Mouse (Mus musculus): Measurements from ENCODE around the gene Sp4. TPM values are rescaled to one million over a fixed set of nuclear protein-coding genes. Genes with fewer than 3 reads are reported as not detected.

Sp4 gene
- polyA plus RNA-seq, 1 experiment: 2.1 TPM

DNA sequence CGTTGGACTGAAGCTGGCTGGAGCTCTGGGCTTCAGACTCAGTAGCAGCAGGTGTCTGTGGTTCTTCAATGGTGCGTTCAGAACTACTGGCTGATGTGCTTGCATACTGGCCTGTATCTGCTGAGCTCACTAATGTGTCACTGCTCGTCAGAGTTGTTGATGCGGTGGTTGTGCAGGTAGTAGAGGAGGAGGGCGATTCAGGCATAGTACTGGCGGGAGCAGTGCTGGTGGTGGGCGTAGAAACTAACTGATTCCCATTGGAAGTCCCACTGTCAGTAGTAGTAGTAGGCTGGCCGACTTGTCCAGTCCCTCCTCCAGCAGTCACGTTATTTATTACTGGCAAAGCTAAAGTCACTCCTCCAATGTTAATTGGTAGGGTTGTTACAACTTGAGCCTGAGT lies 2.1 kb downstream of the Sp4 start:
- Histone ChIP-seq H3K4me1 (ENCODE audit: control insufficient read depth, insufficient read depth, insufficient read length, low read length) (no peaks in the 10 kb centered on the region), H3K4me3 (ENCODE audit: insufficient read depth, low read depth, low read length) (no peak overlapping the region), H3K27ac (replicated peaks; ENCODE audit: low read depth, low read length) (no peak overlapping the region)

DNA sequence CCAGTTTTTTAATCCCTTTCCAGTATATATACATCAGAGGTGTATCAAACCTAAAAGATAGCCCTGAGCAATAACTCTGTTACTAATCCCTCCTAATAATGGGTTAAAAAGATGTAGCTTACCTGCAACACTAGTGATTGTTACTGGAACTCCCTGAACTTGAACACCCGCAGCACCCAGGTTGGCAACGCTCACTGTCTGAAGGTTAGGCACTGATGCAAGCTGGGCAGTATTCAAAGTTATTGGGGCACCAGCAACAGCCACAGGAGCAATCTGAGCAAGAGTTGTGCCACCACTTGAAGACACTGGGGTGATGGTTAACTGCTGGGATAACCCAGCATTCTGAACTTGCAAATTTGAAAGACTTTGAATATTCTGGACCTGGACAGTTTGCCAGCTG lies 2.7 kb downstream of the Sp4 start:
- Histone ChIP-seq H3K4me1 (ENCODE audit: control insufficient read depth, insufficient read depth, insufficient read length, low read length) (no peaks in the 10 kb centered on the region), H3K4me3 (ENCODE audit: insufficient read depth, low read depth, low read length) (no peak overlapping the region), H3K27ac (replicated peaks; ENCODE audit: low read depth, low read length) (no peak overlapping the region)

DNA sequence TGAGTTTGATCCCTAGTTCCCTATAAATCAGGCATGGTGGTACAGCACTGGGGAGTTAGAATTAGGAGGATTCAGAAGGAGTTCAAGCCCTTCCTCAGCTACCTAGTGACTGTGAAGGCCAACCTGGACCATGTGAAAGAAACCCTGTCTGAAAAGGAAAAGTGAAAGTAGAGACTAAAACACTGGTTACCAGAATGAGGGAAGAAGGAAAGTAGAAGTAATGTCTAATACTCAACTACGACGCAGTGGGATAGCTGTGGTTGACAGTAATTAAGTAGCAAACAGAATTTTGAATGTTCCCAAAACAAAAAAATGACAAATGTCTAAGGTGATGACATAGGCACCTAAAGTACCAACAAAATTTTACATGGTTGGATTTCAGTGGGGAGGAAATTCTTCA lies 5.0 kb downstream of the Sp4 start:
- H3K4me3 ChIP-seq (ENCODE audit: insufficient read depth, low read depth, low read length): no peak overlapping the region
- no peaks in the 10 kb centered on the region for H3K4me1 ChIP-seq (ENCODE audit: control insufficient read depth, insufficient read depth, insufficient read length, low read length)
- H3K27ac ChIP-seq (replicated peaks; ENCODE audit: low read depth, low read length): no peak overlapping the region

DNA sequence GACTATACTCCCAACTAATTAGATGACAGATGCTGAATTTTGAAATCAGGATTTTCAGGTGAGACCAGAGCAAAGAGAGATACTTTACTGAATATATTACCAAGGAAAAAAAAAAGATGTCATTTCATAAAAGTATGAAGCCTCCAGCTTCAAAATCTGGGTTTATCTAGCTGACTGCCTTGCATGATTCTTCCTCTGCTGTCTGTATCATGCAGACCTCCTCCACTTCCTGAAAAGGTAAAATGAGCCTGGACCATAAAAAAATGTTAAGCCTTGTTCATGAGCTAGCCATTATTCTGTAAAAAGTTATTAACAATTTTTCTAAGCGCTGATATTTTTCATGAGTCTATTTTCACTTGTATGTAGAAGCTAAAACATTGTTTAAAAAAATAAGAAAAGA lies 5.4 kb downstream of the Sp4 start:
- H3K4me1 ChIP-seq (ENCODE audit: control insufficient read depth, insufficient read depth, insufficient read length, low read length): no peaks in the 10 kb centered on the region
- H3K27ac ChIP-seq (replicated peaks; ENCODE audit: low read depth, low read length): no peak overlapping the region
- H3K4me3 ChIP-seq (ENCODE audit: insufficient read depth, low read depth, low read length): no peak overlapping the region

DNA sequence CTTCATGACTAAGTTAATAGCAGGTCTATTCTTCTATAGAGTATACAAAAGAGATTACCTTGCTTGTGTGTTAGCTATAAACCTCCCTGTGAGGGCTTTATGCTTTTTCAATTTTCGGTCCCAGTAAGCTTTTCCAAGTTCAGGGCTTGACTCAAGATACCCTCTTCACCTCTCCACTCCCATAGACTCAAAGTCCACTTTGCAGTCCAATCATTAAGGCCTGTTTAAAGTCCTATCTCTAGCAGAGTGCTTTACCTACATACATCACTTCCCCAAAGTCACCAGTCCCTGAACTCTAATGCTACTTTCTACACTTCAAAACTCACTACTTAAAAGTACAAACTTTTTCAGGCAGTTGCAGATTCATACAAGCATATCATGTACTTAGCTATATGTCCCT lies 12.3 kb downstream of the Sp4 start:
- no peaks in the 10 kb centered on the region for H3K4me1 ChIP-seq (ENCODE audit: control insufficient read depth, insufficient read depth, insufficient read length, low read length)
- H3K4me3 ChIP-seq (ENCODE audit: insufficient read depth, low read depth, low read length): no peak overlapping the region
- no peak overlapping the region for H3K27ac ChIP-seq (replicated peaks; ENCODE audit: low read depth, low read length)

DNA sequence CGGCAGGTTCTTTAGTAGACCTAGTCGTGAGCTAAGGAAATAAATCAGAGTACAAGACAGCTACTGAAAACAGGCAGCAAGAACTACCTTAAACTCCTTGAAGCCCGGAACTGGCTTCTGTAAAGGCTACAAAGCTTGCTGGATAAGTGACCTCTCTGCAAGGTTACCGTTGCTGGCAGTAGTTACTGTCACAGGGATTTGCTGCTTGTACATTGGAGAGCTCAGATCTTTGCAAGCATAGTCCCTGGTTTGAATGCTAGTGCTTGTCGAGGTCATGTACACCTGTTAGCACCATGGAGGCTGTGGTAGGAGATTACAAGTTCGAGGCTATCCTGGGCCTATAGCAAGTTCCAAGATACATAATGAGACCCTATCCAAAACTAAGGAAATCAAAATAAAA lies 16.1 kb downstream of the Sp4 start:
- H3K4me1 ChIP-seq (ENCODE audit: control insufficient read depth, insufficient read depth, insufficient read length, low read length): peaks cover 3% of the 10 kb centered on the region; the same call in 1 of the 2 replicates
- no peak overlapping the region for H3K27ac ChIP-seq (replicated peaks; ENCODE audit: low read depth, low read length)
- no peak overlapping the region for H3K4me3 ChIP-seq (ENCODE audit: insufficient read depth, low read depth, low read length)

DNA sequence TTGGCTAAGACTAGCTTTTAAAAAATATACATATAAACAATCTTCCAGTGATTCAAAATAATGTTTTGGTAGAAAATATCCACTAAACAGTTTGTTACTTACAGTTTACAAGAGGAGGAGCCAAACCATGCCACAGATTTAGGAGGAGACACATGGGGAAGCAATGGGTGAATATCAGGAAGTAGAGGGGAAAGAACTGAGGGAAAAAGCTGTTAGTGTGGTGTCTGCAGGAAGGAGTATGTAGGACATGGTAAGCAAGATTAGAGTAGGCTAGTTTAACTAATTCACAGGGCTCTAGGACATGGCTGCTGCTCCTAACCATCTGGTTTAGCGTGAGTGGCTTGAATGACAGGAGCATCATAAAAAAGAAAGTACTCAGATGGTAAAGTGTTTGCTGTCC lies 19.3 kb downstream of the Sp4 start:
- Histone ChIP-seq H3K4me1 (ENCODE audit: control insufficient read depth, insufficient read depth, insufficient read length, low read length) (peaks cover 3% of the 10 kb centered on the region; the same call in 1 of the 2 replicates), H3K27ac (replicated peaks; ENCODE audit: low read depth, low read length) (no peak overlapping the region), H3K4me3 (ENCODE audit: insufficient read depth, low read depth, low read length) (no peak overlapping the region)

DNA sequence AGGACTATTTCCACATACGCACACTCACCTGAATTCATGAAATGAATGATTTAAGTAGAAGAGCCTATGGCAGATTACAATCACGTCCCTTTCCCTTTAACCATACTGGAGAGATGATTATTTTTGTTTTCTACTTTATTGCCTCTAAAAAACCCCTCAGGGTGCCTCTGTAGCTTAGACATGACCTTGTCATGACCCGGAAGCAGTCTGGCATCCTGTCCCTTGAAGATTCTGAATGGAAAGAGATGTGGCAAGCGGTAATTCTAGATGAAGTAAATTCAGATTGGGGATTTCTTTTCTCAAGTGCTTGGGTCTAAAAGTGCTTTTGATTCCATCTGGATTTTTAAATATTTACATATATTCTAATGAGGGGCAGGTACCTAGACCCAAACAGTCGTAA lies 24.9 kb downstream of the Sp4 start:
- no peak overlapping the region for H3K27ac ChIP-seq (replicated peaks; ENCODE audit: low read depth, low read length)
- no peaks in the 10 kb centered on the region for H3K4me1 ChIP-seq (ENCODE audit: control insufficient read depth, insufficient read depth, insufficient read length, low read length)
- no peak overlapping the region for H3K4me3 ChIP-seq (ENCODE audit: insufficient read depth, low read depth, low read length)

DNA sequence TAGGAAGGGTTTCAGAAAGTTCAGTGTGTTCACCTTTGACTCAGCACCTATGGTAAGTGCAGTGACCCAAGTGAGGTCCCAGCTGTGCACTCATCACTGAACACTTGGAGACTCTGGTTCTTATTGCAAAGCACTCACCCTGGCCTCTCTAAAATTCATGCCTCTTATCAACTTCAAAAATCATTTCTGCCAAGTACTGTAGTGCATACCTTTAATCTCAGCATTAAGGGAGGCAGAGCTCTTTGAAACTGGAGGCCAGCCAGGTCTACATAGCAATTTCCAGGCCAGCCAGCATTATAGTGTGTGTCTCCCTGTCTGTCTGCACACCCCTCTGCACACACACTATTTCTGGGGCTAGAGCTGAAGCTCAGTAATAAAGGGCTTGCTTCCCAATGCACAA lies 36.3 kb downstream of the Sp4 start:
- no peak overlapping the region for H3K27ac ChIP-seq (replicated peaks; ENCODE audit: low read depth, low read length)
- no peak overlapping the region for H3K4me3 ChIP-seq (ENCODE audit: insufficient read depth, low read depth, low read length)
- no peaks in the 10 kb centered on the region for H3K4me1 ChIP-seq (ENCODE audit: control insufficient read depth, insufficient read depth, insufficient read length, low read length)

DNA sequence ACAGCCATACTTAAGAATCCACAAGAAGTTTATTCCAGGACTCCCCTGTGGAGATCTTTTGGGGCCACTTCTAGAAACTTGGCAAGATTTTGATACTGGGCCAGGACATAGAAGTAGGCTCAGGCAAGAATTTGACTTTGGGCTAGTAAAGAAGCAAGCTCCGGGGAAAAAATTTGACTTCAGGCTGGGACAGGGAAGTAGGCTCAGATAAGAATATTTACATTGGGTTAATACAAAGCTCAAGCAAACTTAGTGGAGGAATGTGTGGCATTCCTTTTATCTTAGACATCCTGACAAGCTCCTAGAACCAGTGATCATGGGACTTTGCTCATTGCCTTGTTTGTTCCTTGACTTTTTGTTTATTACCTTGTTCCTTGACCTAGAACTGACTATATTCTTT lies 37.4 kb downstream of the Sp4 start:
- no peak overlapping the region for H3K27ac ChIP-seq (replicated peaks; ENCODE audit: low read depth, low read length)
- H3K4me3 ChIP-seq (ENCODE audit: insufficient read depth, low read depth, low read length): no peak overlapping the region
- no peaks in the 10 kb centered on the region for H3K4me1 ChIP-seq (ENCODE audit: control insufficient read depth, insufficient read depth, insufficient read length, low read length)

DNA sequence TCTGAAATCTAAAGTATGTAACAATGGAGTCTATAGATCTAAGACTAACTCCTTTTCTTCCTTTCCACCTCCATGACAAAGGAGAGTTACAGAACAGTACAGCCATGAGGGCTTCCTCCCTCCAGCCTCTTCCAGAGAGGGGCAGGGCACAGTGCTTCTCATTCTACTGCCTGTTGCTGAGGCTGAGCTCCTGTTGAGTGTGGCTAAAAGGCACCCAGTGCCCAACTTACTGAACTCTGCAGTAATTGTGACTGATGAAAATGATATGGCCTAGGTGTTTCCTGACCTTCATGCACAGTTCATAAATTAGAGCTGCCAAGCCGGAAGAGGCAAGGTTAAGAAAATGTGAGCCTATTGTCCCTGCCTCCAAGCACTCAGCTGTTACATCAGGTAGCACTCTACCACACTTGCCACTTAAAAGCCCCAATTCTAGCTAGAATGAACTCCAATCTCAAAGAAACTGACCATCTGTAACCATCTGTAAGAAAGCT lies 45.9 kb downstream of the Sp4 start:
- H3K4me1 ChIP-seq (ENCODE audit: control insufficient read depth, insufficient read depth, insufficient read length, low read length): no peaks in the 10 kb centered on the region
- H3K27ac ChIP-seq (replicated peaks; ENCODE audit: low read depth, low read length): no peak overlapping the region
- no peak overlapping the region for H3K4me3 ChIP-seq (ENCODE audit: insufficient read depth, low read depth, low read length)

DNA sequence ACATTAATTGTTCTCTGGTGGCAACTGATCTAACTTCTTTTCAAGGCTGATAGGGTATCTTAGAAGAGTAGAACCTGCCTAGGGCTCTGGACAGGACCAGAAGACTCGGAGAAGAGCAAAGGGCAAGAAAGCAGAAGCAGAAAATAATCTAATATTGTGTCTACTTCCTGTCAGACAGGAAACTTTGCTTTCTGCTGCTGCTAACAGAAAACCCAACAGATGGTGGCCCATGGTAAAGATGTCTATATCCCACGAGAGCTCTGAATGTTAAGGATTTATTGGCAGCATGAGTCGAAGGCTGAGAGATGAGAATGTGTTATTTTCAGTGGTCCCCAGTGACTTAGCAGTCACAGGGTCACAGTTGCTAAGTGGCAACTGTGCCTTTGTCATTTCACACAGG lies 80.1 kb downstream of the Sp4 start:
- no peak overlapping the region for H3K4me3 ChIP-seq (ENCODE audit: insufficient read depth, low read depth, low read length)

DNA sequence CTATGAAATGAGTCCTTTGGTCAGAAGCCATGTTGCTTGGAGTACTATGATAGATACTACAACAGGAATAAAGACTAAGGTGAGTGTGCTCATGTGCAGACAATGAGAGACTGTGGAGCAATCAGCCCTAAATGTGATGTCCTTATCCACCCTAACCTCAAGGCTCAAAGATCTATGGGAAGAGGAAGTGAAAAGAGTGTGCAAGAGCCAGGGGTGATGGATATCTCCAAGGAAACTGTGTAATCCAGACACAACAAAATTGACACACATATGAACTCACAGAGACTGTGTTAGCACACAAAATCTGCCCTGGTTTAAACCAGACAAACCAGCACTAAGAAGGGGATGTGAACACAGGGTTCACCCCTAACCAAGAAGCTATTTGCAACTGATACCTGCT lies 81.2 kb downstream of the Sp4 start:
- no peak overlapping the region for H3K4me3 ChIP-seq (ENCODE audit: insufficient read depth, low read depth, low read length)
- H3K4me1 ChIP-seq (ENCODE audit: control insufficient read depth, insufficient read depth, insufficient read length, low read length): no peaks in the 10 kb centered on the region
- no peak overlapping the region for H3K27ac ChIP-seq (replicated peaks; ENCODE audit: low read depth, low read length)

More for the DNA sequence above, 80.1 kb downstream of the Sp4 start:
- H3K27ac ChIP-seq (replicated peaks; ENCODE audit: low read depth, low read length): no peak overlapping the region
- no peaks in the 10 kb centered on the region for H3K4me1 ChIP-seq (ENCODE audit: control insufficient read depth, insufficient read depth, insufficient read length, low read length)

DNA sequence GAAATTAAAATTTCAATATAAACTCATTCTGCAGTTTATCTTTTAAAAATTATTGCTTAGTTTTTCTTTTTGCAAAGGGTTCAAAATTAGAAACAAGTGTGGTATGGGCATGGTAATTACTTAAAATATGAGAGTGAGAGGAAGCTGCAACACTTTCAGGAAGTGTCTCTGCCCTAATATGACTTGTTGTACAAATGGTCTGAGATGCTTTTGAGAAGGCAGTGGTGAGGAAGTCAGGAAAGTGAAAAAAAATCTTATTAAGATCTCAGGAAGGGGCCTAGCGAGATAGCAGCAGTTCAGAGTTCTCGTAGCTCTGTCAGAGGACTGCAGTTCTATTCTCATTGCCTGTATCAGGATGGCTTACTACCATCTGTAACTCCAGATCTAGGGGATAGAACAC lies 89.1 kb downstream of the Sp4 start:
- Histone ChIP-seq H3K4me1 (ENCODE audit: control insufficient read depth, insufficient read depth, insufficient read length, low read length) (no peaks in the 10 kb centered on the region), H3K4me3 (ENCODE audit: insufficient read depth, low read depth, low read length) (no peak overlapping the region), H3K27ac (replicated peaks; ENCODE audit: low read depth, low read length) (no peak overlapping the region)

DNA sequence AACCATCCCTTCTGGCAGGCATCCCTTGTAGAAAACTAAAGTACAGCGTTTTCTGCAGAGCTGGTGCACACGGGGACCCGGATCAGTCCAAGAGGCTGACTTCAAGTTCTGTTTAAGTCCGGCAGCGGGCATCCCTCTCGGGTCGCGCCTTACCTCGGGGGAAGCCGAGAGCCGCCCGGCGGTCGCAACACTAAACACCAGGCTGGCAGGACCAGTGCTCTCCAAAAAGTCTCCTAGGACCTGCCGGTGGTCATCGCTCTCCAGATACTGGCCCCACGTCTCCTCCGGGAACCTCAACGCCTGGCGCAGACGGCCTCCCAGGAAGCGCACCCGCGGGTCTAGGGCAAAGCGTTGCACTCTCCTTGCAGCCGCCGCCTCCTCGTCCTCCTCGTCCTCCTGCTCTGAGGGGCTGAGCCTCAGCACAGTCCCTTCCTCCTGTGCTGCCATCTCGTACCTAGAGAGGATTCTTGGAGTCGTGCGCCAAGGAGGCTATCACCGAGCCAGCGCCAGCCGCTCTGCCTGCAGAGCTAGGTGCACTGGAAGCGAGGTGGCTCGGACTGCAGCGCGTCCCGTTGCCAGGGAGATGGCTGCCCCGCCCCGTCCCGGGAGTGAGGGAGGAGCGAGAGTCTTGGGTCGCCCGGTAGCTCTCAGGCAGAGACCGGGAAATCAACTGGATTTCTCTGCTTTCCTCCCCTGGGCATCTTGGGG lies 102.7 kb downstream of the Sp4 start, which contains the start of gene Dnah11:
Gene Dnah11 (minus strand): TSS at position 658 of the 708 bp plus-strand sequence.
- Histone ChIP-seq H3K27ac (replicated peaks; ENCODE audit: low read depth, low read length) (no peak within 1 kb of the TSS), H3K4me1 (ENCODE audit: control insufficient read depth, insufficient read depth, insufficient read length, low read length) (no peaks in the 10 kb centered on the region), H3K4me3 (ENCODE audit: insufficient read depth, low read depth, low read length) (peak within 1 kb of the TSS; percentile 39)

DNA sequence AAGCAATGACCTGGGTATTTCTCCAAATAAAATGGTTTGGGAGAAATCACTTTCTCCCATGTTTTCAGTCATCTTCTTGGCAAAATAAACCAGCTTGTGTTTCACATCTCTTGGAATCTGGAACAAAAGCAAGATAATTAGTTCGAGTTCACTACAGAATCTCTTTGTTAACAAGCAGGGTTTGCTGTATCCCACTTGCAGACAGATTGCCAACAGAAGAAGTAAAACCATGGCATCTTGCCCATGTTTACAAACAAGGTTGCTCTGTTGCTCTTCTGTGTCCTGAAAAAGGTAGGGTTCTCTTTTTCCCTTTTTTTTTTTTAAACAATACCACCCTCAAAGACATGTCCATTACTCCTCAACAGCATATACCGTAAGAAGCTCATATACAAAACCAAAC lies 104.7 kb downstream of the Sp4 start:
- Histone ChIP-seq H3K4me1 (ENCODE audit: control insufficient read depth, insufficient read depth, insufficient read length, low read length) (no peaks in the 10 kb centered on the region), H3K27ac (replicated peaks; ENCODE audit: low read depth, low read length) (no peak overlapping the region), H3K4me3 (ENCODE audit: insufficient read depth, low read depth, low read length) (no peak overlapping the region)

All from brown adipose tissue, adult 24 weeks (tissue).